Mouse (Mus musculus) kidney, adult 9 months (tissue): ENCODE measurements around the gene Ptk6.
A peak's percentile ranks its signal among the peaks of the same experiment; 100 is the strongest.

Source experiments
- DNase-seq: peaks from one replicate; pipeline ENCODE4 v3.0.0; 2022

The Ptk6 gene

GRCm38 (mm10) chr2:181159091-181159514 is 43.5 kb downstream of the Ptk6 start:
- no peak for DNase-seq

DNA sequence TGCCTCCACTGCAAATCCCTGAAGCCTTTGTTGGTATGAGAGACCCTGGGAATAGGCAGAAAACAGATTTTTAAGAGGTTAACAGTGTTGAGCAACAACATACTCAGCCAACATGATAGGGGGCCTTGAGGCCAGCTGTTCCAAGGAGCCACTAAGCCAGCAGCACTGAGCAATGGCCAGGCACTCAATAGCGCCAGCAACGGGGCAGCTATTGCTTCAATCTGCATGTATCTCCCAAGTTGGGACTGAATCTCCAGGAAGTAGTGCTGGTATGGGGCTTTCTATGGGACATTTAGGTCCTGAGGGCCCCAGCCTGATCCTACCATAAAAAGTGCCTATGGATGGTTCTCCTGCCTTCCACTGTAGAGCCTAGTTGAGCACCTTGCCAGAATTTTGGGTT is 44.1 kb downstream of the Ptk6 start:
- DNase-seq, result no peak

GRCm38 (mm10) chr2:181157716-181158302 is 44.8 kb downstream of the Ptk6 start:
- DNase-seq, result no peak

GRCm38 (mm10) chr2:181157180-181157579 is 45.4 kb downstream of the Ptk6 start:
- DNase-seq, result no peak

- no peak for DNase-seq
Measured at GRCm38 (mm10) chr2:181156248-181157121, 46.1 kb downstream of the Ptk6 start, which contains the start of gene Eef1a2. TSS of gene Eef1a2 (minus strand) at chr2:181157014.

DNA sequence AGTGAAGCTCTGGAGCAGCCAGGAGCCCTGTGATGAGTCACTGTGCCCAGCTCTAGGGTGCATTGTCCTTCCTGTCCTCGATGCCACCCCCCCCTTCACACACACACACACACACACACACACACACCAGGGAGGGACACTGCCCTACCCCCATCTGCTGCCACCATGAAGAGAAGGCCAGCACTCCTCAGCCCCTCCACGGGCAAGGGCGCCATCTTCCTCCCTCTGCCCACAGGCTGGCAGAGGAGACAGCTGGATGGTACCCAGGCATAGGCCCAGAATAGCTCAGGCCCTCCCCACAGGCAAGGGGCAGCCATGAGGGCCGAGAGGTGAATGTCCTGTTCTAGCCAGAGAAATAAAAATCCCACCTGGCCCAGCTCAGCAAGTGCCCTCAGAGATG is 46.8 kb downstream of the Ptk6 start:
- no peak for DNase-seq

DNA sequence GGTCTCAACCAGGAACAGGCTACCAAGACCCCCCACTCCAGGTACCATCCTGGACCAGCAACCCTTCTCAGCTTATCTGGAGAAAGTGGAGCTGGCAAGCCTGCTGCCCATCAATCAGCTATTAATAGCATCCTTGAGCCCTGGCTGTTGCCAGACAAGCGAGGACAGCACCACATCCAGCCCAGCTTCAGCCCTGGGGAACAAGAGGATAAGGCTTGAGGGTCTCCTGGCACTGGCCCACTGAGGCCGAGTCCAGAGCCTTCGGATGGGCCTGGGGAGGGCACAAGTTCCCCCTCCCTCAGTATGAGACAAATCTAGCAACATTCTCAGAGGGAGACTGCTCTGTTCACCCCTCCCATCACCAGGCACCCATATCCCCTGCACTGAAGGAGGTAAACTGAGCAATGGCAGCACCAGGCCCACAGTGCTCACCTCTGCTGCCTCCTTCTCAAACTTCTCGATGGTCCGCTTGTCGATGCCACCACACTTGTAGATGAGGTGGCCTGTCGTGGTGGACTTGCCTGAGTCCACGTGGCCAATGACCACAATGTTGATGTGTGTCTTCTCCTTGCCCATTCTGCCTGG is 47.7 kb downstream of the Ptk6 start:
- no peak for DNase-seq

GRCm38 (mm10) chr2:181154361-181154760 is 48.2 kb downstream of the Ptk6 start:
- no peak for DNase-seq

DNA sequence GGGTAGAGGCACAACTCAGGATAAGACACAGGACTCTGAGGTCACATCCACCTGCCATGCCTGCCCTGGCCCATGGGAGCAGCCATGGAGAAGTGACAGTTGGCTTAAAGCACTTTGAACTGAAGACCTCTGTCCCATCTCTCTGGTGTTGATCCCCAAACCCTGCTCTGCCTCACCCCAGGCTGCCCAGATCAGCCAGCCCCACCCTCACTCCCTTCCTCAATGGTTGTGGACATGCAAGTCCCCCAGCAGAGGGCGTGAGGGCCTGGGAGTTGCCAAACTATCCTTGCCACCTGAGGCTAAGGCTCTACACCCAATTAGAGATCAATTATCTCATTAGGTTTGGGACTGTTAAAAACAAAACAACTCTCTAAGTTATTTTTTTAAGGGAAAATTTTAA is 48.8 kb downstream of the Ptk6 start:
- DNase-seq, result no peak

GRCm38 (mm10) chr2:181153131-181153530 is 49.5 kb downstream of the Ptk6 start:
- no peak for DNase-seq

DNA sequence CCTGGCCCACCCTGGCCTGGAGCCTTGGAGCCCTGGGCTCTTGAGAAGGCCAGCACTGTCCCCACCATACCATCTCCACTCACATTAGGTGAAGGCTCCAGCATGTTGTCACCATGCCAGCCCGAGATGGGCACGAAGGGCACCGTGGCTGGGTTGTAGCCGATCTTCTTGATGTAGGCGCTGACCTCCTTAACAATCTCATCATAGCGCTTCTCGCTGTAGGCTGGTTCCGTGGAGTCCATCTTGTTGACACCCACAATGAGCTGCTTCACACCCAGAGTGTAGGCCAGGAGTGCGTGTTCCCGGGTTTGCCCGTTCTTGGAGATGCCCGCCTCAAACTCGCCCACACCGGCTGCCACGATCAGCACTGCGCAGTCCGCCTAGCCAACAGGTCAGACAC is 49.9 kb downstream of the Ptk6 start:
- DNase-seq, result no peak

DNA sequence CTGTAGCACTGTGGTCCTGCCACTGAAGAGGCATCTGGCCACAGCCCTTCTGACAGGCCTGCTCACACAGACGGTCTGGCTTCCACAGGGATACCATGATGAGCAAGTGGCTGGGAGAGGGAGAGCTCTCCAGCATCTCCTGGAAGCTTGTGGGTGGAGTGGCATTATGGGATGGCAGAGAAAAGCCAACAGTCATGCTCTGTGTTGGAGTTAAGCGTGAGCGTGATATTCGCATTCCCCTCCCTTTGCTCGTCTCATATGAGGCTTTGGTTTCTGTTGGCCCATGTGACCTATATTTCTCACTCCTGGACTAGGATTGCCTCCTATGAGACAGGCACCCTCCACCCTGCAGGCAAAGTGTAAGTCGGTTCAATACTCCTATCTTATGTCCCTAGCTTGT is 52.3 kb downstream of the Ptk6 start:
- DNase-seq, result no peak

DNA sequence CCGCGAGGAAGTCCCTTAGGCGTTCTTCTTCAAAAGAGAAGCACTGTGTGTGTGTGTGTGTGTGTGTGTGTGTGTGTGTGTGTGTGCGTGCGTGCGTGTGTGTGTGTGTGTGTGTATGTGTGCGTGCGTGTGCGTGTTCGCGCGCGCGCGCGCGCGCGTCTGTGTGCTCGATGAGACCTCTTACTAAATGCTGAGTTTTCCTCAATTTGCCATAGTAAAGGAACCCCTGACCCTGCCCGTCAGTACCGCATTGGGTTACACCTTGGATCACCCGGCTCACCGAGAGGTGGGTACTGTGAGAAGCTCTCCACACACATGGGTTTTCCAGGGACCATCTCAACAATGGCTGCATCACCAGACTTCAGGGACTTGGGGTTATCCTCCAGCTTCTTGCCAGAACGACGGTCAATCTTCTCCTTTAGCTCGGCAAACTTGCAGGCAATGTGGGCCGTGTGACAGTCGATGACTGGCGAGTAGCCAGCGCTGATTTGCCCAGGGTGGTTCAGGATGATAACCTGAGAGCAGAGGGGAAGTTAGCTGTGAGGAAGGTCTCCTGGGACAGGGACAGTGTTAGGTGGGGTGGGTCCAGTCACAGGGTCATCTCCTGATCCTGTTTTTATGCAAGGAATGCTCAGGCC is 54.2 kb downstream of the Ptk6 start:
- no peak for DNase-seq

GRCm38 (mm10) chr2:181147546-181148317 is 54.9 kb downstream of the Ptk6 start:
- DNase-seq, result peak; percentile 17

- DNase-seq, result no peak
Measured at GRCm38 (mm10) chr2:181146976-181147545, 55.5 kb downstream of the Ptk6 start.

- DNase-seq, result no peak
Measured at GRCm38 (mm10) chr2:181144675-181145074, 57.9 kb downstream of the Ptk6 start.
